Mouse (Mus musculus) neural tube, embryonic 15.5 days (tissue): ENCODE results near the gene Ctns. TPM values are rescaled to one million over a fixed set of nuclear protein-coding genes. Genes with fewer than 3 reads are reported as not detected.

Experiments
- ATAC-seq: fragments of 200-750 bp; cut with Nextera tagmentation; 2 replicates; pipeline ENCODE4 v1.8.0; 2017; ENCODE audit warnings: mild to moderate bottlenecking, moderate TSS enrichment, moderate library complexity; ENCODE audit not compliant: low FRiP score
- H3K27ac ChIP-seq: fragments of 300-500 bp; sonication (generic); replicated peaks from 2 replicates; pipeline ENCODE4 v1.5.1; 2015; ENCODE audit warnings: mild to moderate bottlenecking, inconsistent platforms
- H3K27me3 ChIP-seq: fragments of 300-500 bp; sonication (generic); replicated peaks from 2 replicates; pipeline ENCODE4 v1.6.1; 2015; ENCODE audit warnings: inconsistent platforms
- H3K36me3 ChIP-seq: fragments of 300-500 bp; sonication (generic); 2 replicates; pipeline ENCODE4 v1.6.1; 2015; ENCODE audit warnings: inconsistent platforms
- H3K4me1 ChIP-seq: fragments of 300-500 bp; sonication (generic); 2 replicates; pipeline ENCODE4 v1.6.1; 2015; ENCODE audit warnings: inconsistent platforms
- H3K4me2 ChIP-seq: fragments of 300-500 bp; sonication (generic); 2 replicates; pipeline ENCODE4 v1.6.1; 2015; ENCODE audit warnings: inconsistent platforms, mild to moderate bottlenecking, moderate library complexity
- H3K4me3 ChIP-seq: fragments of 300-500 bp; sonication (generic); replicated peaks from 2 replicates; pipeline ENCODE4 v1.5.1; 2015; ENCODE audit warnings: mild to moderate bottlenecking, inconsistent platforms
- H3K9ac ChIP-seq: fragments of 300-500 bp; sonication (generic); replicated peaks from 2 replicates; pipeline ENCODE4 v1.6.1; 2015; ENCODE audit warnings: mild to moderate bottlenecking, inconsistent platforms
- H3K9me3 ChIP-seq: fragments of 300-500 bp; sonication (generic); replicated peaks from 2 replicates; pipeline ENCODE4 v1.6.1; 2016; ENCODE audit warnings: inconsistent platforms
- WGBS: fragments of 180-500 bp; shearing (Covaris S2); methylation state at CpG from one replicate; pipeline ENCODE4 v1.1.7; 2015; ENCODE audit warnings: mixed read lengths; 5-methylcytosine and 5-hydroxymethylcytosine counted together
- polyA plus RNA-seq: library from polyadenylated mRNA; unstranded; fragments of >200 nt; fragmentation: Nextera tagmentation; extraction: Ambion mirVana; gene quantifications from 2 replicates; pipeline ENCODE4 v1.2.1, GENCODE M21; 2015

The Ctns gene
- polyA plus RNA-seq, 1 experiment from 2014 or later: 17.7 TPM

- H3K27me3 ChIP-seq: no peaks in the 10 kb centered on the region
- peaks cover 10% of the 10 kb centered on the region for H3K4me1 ChIP-seq
- H3K9ac ChIP-seq: peak within 1 kb of the TSS; percentile 55
- H3K4me2 ChIP-seq: peak within 1 kb of the TSS; percentile 94
- H3K36me3 ChIP-seq: no peaks in the 10 kb centered on the region
- H3K4me3 ChIP-seq: peak within 1 kb of the TSS; percentile 80
- peak; percentile 97 for ATAC-seq
- H3K9me3 ChIP-seq: no peaks in the 10 kb centered on the region
- WGBS: under 1% methylated on average over 84 of the region's 84 CpGs
- H3K27ac ChIP-seq: no peak within 1 kb of the TSS
These were observed 61.0 kb downstream of the Ctns start, which contains the start of gene Haspin for GRCm38 (mm10) chr11:73137591-73138501. Haspin (minus strand) TSS chr11:73138294.

- Histone ChIP-seq H3K4me1 (peaks cover 10% of the 10 kb centered on the region), H3K4me3 (peak overlapping the region; percentile 80), H3K9ac (no peak overlapping the region; the same call in 1 of the 2 replicates), H3K36me3 (no peaks in the 10 kb centered on the region), H3K4me2 (peak overlapping the region; percentile 94), H3K9me3 (no peaks in the 10 kb centered on the region), H3K27ac (no peak overlapping the region), H3K27me3 (no peaks in the 10 kb centered on the region)
- no peak for ATAC-seq
- 36% methylated on average over 11 of the region's 11 CpGs for WGBS
These were observed 61.7 kb downstream of the Ctns start for GRCm38 (mm10) chr11:73137116-73137515.

GRCm38 (mm10) chr11:73136587-73136986, 62.3 kb downstream of the Ctns start:
- Histone ChIP-seq H3K4me1 (peaks cover 10% of the 10 kb centered on the region), H3K4me2 (peak overlapping the region; percentile 94), H3K36me3 (no peaks in the 10 kb centered on the region), H3K9ac (no peak overlapping the region), H3K9me3 (no peaks in the 10 kb centered on the region), H3K4me3 (peak overlapping the region; percentile 80), H3K27me3 (no peaks in the 10 kb centered on the region), H3K27ac (no peak overlapping the region)
- ATAC-seq: no peak
- 55% methylated on average over 6 of the region's 6 CpGs for WGBS

GRCm38 (mm10) chr11:73134222-73134621, 64.6 kb downstream of the Ctns start:
- 97% methylated on average over 5 of the region's 5 CpGs for WGBS
- no peak overlapping the region for H3K27ac ChIP-seq
- ATAC-seq: no peak

More at GRCm38 (mm10) chr11:73134222-73134621, 64.6 kb downstream of the Ctns start:
- H3K36me3 ChIP-seq: no peaks in the 10 kb centered on the region
- H3K9me3 ChIP-seq: no peaks in the 10 kb centered on the region
- peaks cover 10% of the 10 kb centered on the region for H3K4me1 ChIP-seq
- 0 out of 2 replicates have a peak overlapping the region, but pooled peaks have one; percentile 20 for H3K9ac ChIP-seq
- no peaks in the 10 kb centered on the region for H3K27me3 ChIP-seq
- no peak overlapping the region for H3K4me3 ChIP-seq
- H3K4me2 ChIP-seq: no peak overlapping the region

Other genes with a start within 250 kb of the Ctns start
- gene Atp2a3, start 237.9 kb downstream of the Ctns start, polyA plus RNA-seq: 0.75 and 12.6 TPM in 2 replicates
- 0.47 and 3.3 TPM in 2 replicates for gene P2rx1, start 199.9 kb downstream of the Ctns start, polyA plus RNA-seq
- gene Camkk1, start 180.0 kb downstream of the Ctns start, polyA plus RNA-seq: 30.9 and 34.7 TPM in 2 replicates
- gene Ncbp3, start 151.3 kb downstream of the Ctns start, polyA plus RNA-seq: 9.1 and 10.1 TPM in 2 replicates
- 0.19 and 2.7 TPM in 2 replicates for gene Itgae, start 108.5 kb downstream of the Ctns start, polyA plus RNA-seq
- 2.4 and 5.7 TPM in 2 replicates for gene Haspin, start 60.7 kb downstream of the Ctns start, polyA plus RNA-seq
- gene P2rx5, start 38.6 kb downstream of the Ctns start, polyA plus RNA-seq: 0.72 and 0.84 TPM in 2 replicates
- gene Emc6, start 22.0 kb downstream of the Ctns start, polyA plus RNA-seq: 136 and 148 TPM in 2 replicates
- gene Tax1bp3, start 22.0 kb downstream of the Ctns start, polyA plus RNA-seq: 118 and 133 TPM in 2 replicates
- gene Shpk, start 418 bp upstream of the Ctns start, polyA plus RNA-seq: 3.0 and 3.4 TPM in 2 replicates
- 2.0 and 2.4 TPM in 2 replicates for gene Trpv1, start 35.2 kb upstream of the Ctns start, polyA plus RNA-seq
- 0.20 and 0.29 TPM in 2 replicates for gene Trpv3, start 68.3 kb upstream of the Ctns start, polyA plus RNA-seq
- 3.4 and 4.0 TPM in 2 replicates for gene Aspa, start 130.6 kb upstream of the Ctns start, polyA plus RNA-seq
- not detected in 2 replicates for gene Gm49340, start 130.7 kb upstream of the Ctns start, polyA plus RNA-seq
- 0.12 and 0.19 TPM in 2 replicates for gene Spata22, start 130.7 kb upstream of the Ctns start, polyA plus RNA-seq
- gene Olfr20, start 151.7 kb upstream of the Ctns start, polyA plus RNA-seq: not detected in 2 replicates
- gene Olfr376, start 172.2 kb upstream of the Ctns start, polyA plus RNA-seq: not detected in 2 replicates
- not detected in 2 replicates for gene Olfr1, start 200.6 kb upstream of the Ctns start, polyA plus RNA-seq
- not detected in 2 replicates for gene Olfr378, start 229.4 kb upstream of the Ctns start, polyA plus RNA-seq